Mouse (Mus musculus): ENCODE measurements at regions not wholly inside any gene's neighbourhood (a gene's known extent, or its start where the extent isn't known, plus 50 kb on each side); places are given as distances from the start of the nearest gene placed in this dataset.

DNA sequence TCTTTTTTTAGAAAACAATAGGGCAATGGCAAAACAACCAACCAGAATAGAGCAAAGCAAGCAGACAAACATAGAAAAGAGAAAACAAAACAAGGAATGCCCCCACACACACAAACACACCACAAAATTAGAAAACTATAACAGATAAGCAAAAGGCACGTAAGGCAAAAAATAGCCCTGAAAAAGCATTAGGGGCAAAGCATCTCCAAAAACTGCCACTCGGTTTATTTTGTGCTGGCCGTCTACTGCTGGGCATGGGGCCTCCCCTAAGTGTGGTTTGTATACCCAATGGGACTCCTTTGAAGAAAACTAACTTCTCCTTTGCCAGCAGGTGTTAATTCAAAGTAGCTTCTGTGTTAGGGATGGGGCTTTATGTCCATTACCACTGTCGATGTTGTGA is 53.4 kb upstream of the Sec61g start:
- no peak for TF ChIP-seq CTCF (IDR thresholded peaks at IDR 0.05)
- TF ChIP-seq EP300 (IDR thresholded peaks at IDR 0.05) = no peak
